Mouse (Mus musculus) testis, postnatal 14 days (tissue): ENCODE measurements around the gene Wdfy1.

Source experiments
- DNase-seq: peaks from one replicate; pipeline ENCODE4 v3.0.0; 2021; ENCODE audit warnings: low spot score

The Wdfy1 gene

DNA sequence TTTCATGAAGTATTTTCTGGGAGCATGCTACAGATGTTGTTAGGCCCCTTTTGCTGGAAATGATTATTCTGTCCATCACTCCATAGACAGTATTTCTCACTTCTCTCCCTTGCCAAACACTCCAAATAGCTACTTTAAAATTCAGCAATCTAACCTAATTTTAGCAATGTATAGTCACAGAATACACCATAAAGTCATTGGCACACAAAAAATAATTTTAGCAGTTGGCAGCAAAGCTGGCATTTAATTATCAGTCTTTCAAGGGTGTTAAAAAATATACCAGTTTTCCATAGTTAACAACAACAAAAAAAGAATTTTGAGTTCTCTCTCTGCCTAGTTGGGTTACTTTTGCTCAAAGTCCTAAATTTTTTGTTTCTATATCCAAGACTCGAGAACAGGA is 118.5 kb downstream of the Wdfy1 start:
- no peak for DNase-seq

DNA sequence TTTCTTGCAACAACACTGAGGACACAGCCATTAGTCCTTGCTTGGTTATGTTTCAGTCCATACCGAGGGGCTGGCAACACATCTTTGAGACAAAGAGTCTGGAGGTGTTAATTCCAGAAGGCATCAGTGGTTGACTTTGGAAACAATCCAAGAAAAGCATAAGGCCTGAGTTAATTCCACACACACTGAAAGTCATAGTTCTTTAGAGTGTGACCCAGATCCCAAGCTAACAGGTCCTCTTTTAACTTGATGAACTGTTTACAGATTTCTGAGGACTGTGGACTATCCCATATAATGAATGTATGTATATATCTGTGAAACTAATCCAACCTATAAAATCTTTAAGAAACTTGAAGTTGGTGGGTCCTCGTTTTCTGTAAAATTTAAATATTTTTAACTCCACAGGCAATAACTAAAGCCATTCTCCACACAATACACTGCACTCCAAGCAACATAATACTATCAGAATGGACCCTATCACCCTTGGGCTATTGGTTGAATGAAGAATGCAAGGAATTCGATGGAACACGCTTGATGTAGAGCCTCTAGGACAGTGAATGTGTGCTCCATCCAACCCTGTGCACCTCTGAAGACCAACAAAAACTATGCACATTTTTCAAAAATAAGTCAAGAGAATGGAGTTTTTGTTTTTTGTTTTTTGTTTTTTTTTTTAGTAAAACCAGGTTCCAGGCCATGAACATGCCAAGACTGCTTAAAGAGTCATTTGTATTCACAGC is 120.0 kb downstream of the Wdfy1 start:
- DNase-seq = no peak

DNA sequence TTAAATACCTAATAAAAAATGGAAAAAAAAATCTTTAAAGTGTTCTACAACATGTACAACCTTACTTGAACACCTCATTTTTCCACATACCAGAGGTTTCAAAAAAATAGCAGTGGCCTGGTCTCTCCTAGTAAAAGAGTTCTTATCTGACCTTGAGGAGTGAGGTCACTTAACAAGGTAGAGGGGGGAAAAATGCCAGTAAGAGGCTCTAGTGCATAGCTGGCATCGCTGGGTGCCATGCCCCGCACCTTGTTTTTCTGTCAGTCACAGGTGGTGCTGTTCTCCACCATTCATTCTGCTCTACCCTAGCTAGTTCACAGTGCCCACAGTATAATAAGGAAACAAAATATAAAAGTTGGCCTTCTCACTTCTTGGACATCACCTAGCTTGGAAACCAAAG is 121.0 kb downstream of the Wdfy1 start:
- DNase-seq = no peak
